Mouse (Mus musculus) midbrain, embryonic 14.5 days (tissue): ENCODE measurements around the gene Tmem201. TPM values are rescaled to one million over a fixed set of nuclear protein-coding genes. Genes with fewer than 3 reads are reported as not detected.

Experiments
- ATAC-seq: fragments of 200-750 bp; cut with Nextera tagmentation; 2 replicates; pipeline ENCODE4 v1.8.0; 2017; ENCODE audit warnings: moderate number of reproducible peaks, moderate library complexity; ENCODE audit not compliant: low FRiP score, low TSS enrichment
- DNase-seq: peaks from one replicate; pipeline ENCODE4 v3.0.0-alpha.2; 2015
- H3K27ac ChIP-seq: fragments of 300-500 bp; sonication (generic); replicated peaks from 2 replicates; pipeline ENCODE4 v1.5.1; 2014; ENCODE audit warnings: mild to moderate bottlenecking, low read depth, low read length, moderate library complexity
- H3K27me3 ChIP-seq: fragments of 300-500 bp; sonication (generic); 2 replicates; pipeline ENCODE4 v1.6.1; 2014; ENCODE audit warnings: low read length, control low read depth, mixed read lengths; ENCODE audit not compliant: control insufficient read depth, insufficient read depth
- H3K36me3 ChIP-seq: fragments of 300-500 bp; sonication (generic); 2 replicates; pipeline ENCODE4 v1.6.1; 2014; ENCODE audit warnings: low read length, control low read depth; ENCODE audit not compliant: control insufficient read depth, insufficient read depth
- H3K4me1 ChIP-seq: fragments of 300-500 bp; sonication (generic); 2 replicates; pipeline ENCODE4 v1.6.1; 2014; ENCODE audit warnings: mild to moderate bottlenecking, antibody characterized with exemption, low read length, control low read depth; ENCODE audit not compliant: control insufficient read depth, insufficient read depth
- H3K4me2 ChIP-seq: fragments of 300-500 bp; sonication (generic); 2 replicates; pipeline ENCODE4 v1.6.1; 2014; ENCODE audit warnings: mild to moderate bottlenecking, low read length, moderate library complexity
- H3K4me3 ChIP-seq: fragments of 300-500 bp; sonication (generic); replicated peaks from 2 replicates; pipeline ENCODE4 v1.5.1; 2014; ENCODE audit warnings: low read depth, low read length
- H3K9ac ChIP-seq: fragments of 300-500 bp; sonication (generic); replicated peaks from 2 replicates; pipeline ENCODE4 v1.6.1; 2014; ENCODE audit warnings: mild to moderate bottlenecking, low read length, moderate library complexity
- H3K9me3 ChIP-seq: fragments of 300-500 bp; sonication (generic); 2 replicates; pipeline ENCODE4 v1.6.1; 2016; ENCODE audit warnings: low read length, control low read depth, mixed read lengths; ENCODE audit not compliant: control insufficient read depth
- WGBS: fragments of 180-500 bp; shearing (Covaris S2); extraction: QIAGEN DNeasy Blood & Tissue Kit; methylation state at CpG from one replicate; pipeline ENCODE4 v1.1.7; 2014; 5-methylcytosine and 5-hydroxymethylcytosine counted together
- polyA plus RNA-seq: library from polyadenylated mRNA; unstranded; fragments of >200 nt; fragmentation: Nextera tagmentation; extraction: Ambion mirVana; gene quantifications from 2 replicates; pipeline ENCODE4 v1.2.1, GENCODE M21; 2014

The Tmem201 gene
- polyA plus RNA-seq, 1 experiment from 2014 or later: 30.8 TPM

DNA sequence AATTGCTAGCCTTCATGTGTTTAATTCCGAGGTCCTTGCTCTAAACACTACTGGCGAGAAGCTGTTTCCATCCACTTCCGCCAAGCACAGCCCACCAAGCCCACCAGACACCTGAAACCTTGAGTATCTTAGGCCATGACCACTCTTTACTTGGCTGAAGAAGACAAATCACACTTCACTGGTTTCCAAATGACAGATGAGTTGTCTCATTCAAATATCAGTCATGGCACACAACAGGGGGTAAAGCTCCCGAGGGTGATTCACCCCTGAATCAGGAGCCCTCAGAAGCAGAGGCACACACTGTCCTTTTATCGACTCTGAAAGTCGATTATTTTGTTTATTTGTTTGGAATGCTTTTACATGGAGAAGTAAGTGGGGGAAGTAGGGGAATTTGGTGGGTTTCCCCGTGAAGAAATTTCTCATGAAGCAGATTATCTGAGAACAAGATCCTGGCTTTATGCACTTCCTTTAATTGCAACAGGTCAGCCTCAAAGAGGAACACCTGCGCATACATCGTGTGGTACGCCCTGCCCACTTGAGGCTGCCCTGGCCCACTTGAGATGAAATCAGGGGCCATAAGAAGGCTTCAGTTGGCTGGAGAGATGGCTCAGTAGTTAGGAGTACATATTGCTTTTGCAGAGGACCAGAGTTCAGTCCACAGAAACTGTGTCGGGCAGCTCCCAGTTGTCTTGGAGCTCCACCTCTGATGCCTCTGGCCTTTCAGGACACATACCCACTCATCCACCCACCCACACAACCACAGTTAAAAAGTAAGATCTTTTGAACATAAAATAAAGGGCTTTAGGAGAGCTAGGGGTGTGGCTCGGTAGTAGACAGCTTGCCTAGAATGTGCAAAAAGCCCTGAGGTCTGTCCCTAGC lies 47.8 kb downstream of the Tmem201 start:
- no peak for ATAC-seq
- H3K27ac ChIP-seq: no peak overlapping the region
- H3K4me2 ChIP-seq: no peak overlapping the region
- no peaks in the 10 kb centered on the region for H3K36me3 ChIP-seq
- no peak overlapping the region for H3K9ac ChIP-seq
- H3K4me3 ChIP-seq: no peak overlapping the region
- H3K27me3 ChIP-seq: no peaks in the 10 kb centered on the region
- no peak for DNase-seq
- 86% methylated on average over 12 of the region's 12 CpGs for WGBS
- H3K4me1 ChIP-seq: no peaks in the 10 kb centered on the region
- no peaks in the 10 kb centered on the region for H3K9me3 ChIP-seq

- H3K4me3 ChIP-seq: no peak overlapping the region
- ATAC-seq: no peak
- no peak overlapping the region for H3K9ac ChIP-seq
- DNase-seq: no peak
- 71% methylated on average over 14 of the region's 14 CpGs for WGBS
- no peak overlapping the region for H3K27ac ChIP-seq
- H3K4me2 ChIP-seq: no peak overlapping the region
- no peaks in the 10 kb centered on the region for H3K9me3 ChIP-seq
- H3K27me3 ChIP-seq: no peaks in the 10 kb centered on the region
- no peaks in the 10 kb centered on the region for H3K4me1 ChIP-seq
- no peaks in the 10 kb centered on the region for H3K36me3 ChIP-seq
These were observed 49.0 kb downstream of the Tmem201 start for GRCm38 (mm10) chr4:149688861-149689260.

DNA sequence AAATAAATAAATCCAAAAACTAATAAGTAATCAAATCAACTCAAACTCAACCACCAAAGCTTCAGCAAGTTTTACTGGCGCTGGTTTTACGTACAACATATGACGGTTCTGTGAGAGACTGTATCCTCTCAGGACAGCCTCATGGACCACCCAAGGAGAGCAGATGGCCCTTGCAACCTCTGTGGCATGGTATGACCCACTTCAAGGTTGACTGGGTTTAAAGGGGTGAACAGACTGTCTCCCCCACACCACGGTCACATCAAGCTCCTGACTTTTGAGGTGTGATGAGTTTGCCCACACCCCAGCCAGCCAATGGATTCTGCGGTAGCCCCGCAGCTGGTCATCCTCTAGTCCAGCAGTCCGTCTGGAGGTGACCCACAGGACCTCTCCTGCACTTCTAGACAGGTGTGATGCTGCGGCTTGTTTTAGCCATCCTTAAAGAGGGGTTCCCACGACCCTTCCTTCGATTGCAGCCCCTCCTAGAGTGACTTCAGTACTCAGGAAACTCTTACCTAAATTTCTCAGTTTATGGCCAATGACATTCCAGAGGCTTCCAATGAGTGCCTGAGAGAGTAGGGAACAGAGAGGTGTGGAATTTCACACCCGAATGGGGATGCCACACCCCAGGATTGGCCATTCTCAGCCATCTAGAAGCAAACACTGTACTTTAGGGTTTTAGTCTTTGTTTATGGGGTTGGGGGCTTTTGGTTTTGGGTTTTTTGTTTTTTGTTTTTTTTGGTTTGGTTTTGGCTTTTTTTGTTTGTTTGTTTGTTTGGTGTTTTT lies 52.8 kb downstream of the Tmem201 start:
- 84% methylated on average over 11 of the region's 11 CpGs for WGBS

DNA sequence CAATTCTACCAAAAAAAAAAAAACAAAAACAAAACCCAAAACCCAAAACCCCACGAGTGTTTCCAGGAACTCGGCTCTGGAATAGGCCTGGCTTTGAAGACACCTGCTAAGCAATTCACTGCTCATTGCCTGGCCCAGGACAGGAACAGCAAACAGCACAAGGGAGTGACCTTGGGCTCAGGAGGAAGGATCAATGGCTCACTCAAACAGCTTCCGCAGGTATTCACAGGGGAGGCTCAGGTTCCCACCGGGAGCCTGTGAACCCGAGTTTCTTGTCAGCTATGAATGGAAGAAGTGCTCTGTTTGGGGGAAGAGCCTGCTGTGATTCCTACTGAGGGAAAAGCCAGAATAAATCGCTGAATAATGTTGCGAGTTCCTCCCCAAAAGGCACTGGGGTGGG lies 54.0 kb downstream of the Tmem201 start:
- Histone ChIP-seq H3K4me2 (no peak overlapping the region), H3K9me3 (no peaks in the 10 kb centered on the region), H3K27ac (no peak overlapping the region), H3K36me3 (no peaks in the 10 kb centered on the region), H3K27me3 (no peaks in the 10 kb centered on the region), H3K4me1 (no peaks in the 10 kb centered on the region), H3K9ac (no peak overlapping the region), H3K4me3 (no peak overlapping the region)
- 18% methylated on average over 7 of the region's 7 CpGs for WGBS
- DNase-seq (no peak), ATAC-seq (no peak)

More for the DNA sequence above, 52.8 kb downstream of the Tmem201 start:
- no peaks in the 10 kb centered on the region for H3K9me3 ChIP-seq
- ATAC-seq: no peak
- no peak overlapping the region for H3K4me2 ChIP-seq
- no peak overlapping the region for H3K9ac ChIP-seq
- no peaks in the 10 kb centered on the region for H3K27me3 ChIP-seq
- H3K36me3 ChIP-seq: no peaks in the 10 kb centered on the region
- no peak overlapping the region for H3K4me3 ChIP-seq
- DNase-seq: no peak
- no peaks in the 10 kb centered on the region for H3K4me1 ChIP-seq
- H3K27ac ChIP-seq: no peak overlapping the region

GRCm38 (mm10) chr4:149679056-149679770 lies 58.6 kb downstream of the Tmem201 start:
- H3K4me2 ChIP-seq: no peak overlapping the region
- WGBS: 81% methylated on average over 11 of the region's 11 CpGs
- H3K9me3 ChIP-seq: no peaks in the 10 kb centered on the region
- 0 out of 2 replicates have a peak, but pooled peaks cover 3% of the 10 kb centered on the region for H3K4me1 ChIP-seq
- H3K27ac ChIP-seq: no peak overlapping the region
- H3K4me3 ChIP-seq: no peak overlapping the region
- DNase-seq (no peak), ATAC-seq (no peak)
- H3K27me3 ChIP-seq: no peaks in the 10 kb centered on the region; the same call in 1 of the 2 replicates
- H3K36me3 ChIP-seq: no peaks in the 10 kb centered on the region
- H3K9ac ChIP-seq: no peak overlapping the region

GRCm38 (mm10) chr4:149678006-149678405 lies 59.8 kb downstream of the Tmem201 start:
- ATAC-seq: no peak
- Histone ChIP-seq H3K36me3 (peaks cover 3% of the 10 kb centered on the region; the same call in 1 of the 2 replicates), H3K27me3 (no peaks in the 10 kb centered on the region; the same call in 1 of the 2 replicates), H3K4me3 (no peak overlapping the region), H3K4me1 (0 out of 2 replicates have a peak, but pooled peaks cover 3% of the 10 kb centered on the region), H3K9me3 (no peaks in the 10 kb centered on the region), H3K9ac (no peak overlapping the region), H3K27ac (no peak overlapping the region), H3K4me2 (no peak overlapping the region)
- DNase-seq: no peak
- WGBS: 59% methylated on average over 1 of the region's 1 CpGs

GRCm38 (mm10) chr4:149675378-149676261 lies 62.2 kb downstream of the Tmem201 start:
- ATAC-seq: peak; percentile 90
- H3K4me3 ChIP-seq: peak overlapping the region; percentile 72
- H3K9ac ChIP-seq: peak overlapping the region; percentile 78
- WGBS: 1% methylated on average over 59 of the region's 60 CpGs
- DNase-seq: peak; percentile 85
- peak overlapping the region; percentile 86 for H3K4me2 ChIP-seq
- H3K4me1 ChIP-seq: 0 out of 2 replicates have a peak, but pooled peaks cover 3% of the 10 kb centered on the region
- peaks cover 3% of the 10 kb centered on the region; the same call in 1 of the 2 replicates for H3K9me3 ChIP-seq
- H3K27me3 ChIP-seq: no peaks in the 10 kb centered on the region; the same call in 1 of the 2 replicates
- peak overlapping the region; percentile 79 for H3K27ac ChIP-seq
- H3K36me3 ChIP-seq: peaks cover 4% of the 10 kb centered on the region; the same call in 1 of the 2 replicates
